Mouse (Mus musculus): ENCODE results near the gene Ndufa6.
"Not testable (repeated sequence)": the region's sequence is repeated elsewhere in the genome, so short reads cannot be mapped to it uniquely, and the experiment has no call there.

Ndufa6 gene

GRCm38 (mm10) chr15:82364561-82364960 is 10.4 kb upstream of the Ndufa6 start:
- not testable (repeated sequence) for DNase-seq (ENCODE audit: low spot score)

- not testable (repeated sequence) for DNase-seq (ENCODE audit: low spot score)
These were observed 9.7 kb upstream of the Ndufa6 start for GRCm38 (mm10) chr15:82363801-82364200.

GRCm38 (mm10) chr15:82362234-82362633 is 8.1 kb upstream of the Ndufa6 start:
- no peak for DNase-seq (ENCODE audit: low spot score)

GRCm38 (mm10) chr15:82361459-82362018 is 7.4 kb upstream of the Ndufa6 start:
- no peak for DNase-seq (ENCODE audit: low spot score)

GRCm38 (mm10) chr15:82358431-82359260 is 4.5 kb upstream of the Ndufa6 start:
- DNase-seq (ENCODE audit: low spot score): peak; percentile 66

- DNase-seq (ENCODE audit: low spot score): peak; percentile 33
These were observed 393 bp downstream of the Ndufa6 start for GRCm38 (mm10) chr15:82353745-82354113.

GRCm38 (mm10) chr15:82353078-82353744 is 911 bp downstream of the Ndufa6 start:
- no peak for DNase-seq (ENCODE audit: low spot score)

GRCm38 (mm10) chr15:82351480-82351879 is 2.6 kb downstream of the Ndufa6 start:
- no peak for DNase-seq (ENCODE audit: low spot score)

GRCm38 (mm10) chr15:82350349-82350748 is 3.8 kb downstream of the Ndufa6 start:
- no peak for DNase-seq (ENCODE audit: low spot score)

- no peak for DNase-seq (ENCODE audit: low spot score)
These were observed 5.2 kb downstream of the Ndufa6 start for GRCm38 (mm10) chr15:82348999-82349341.

GRCm38 (mm10) chr15:82348258-82348998 is 5.7 kb downstream of the Ndufa6 start:
- DNase-seq (ENCODE audit: low spot score): no peak

GRCm38 (mm10) chr15:82347852-82348251 is 6.3 kb downstream of the Ndufa6 start:
- no peak for DNase-seq (ENCODE audit: low spot score)

- DNase-seq (ENCODE audit: low spot score): no peak
These were observed 6.8 kb downstream of the Ndufa6 start for GRCm38 (mm10) chr15:82347303-82347676.

- DNase-seq (ENCODE audit: low spot score): no peak
These were observed 7.4 kb downstream of the Ndufa6 start for GRCm38 (mm10) chr15:82346580-82347302.

GRCm38 (mm10) chr15:82345820-82346470 is 8.2 kb downstream of the Ndufa6 start:
- peak; percentile 99 for DNase-seq (ENCODE audit: low spot score)

- DNase-seq (ENCODE audit: low spot score): no peak
These were observed 9.2 kb downstream of the Ndufa6 start for GRCm38 (mm10) chr15:82344971-82345370.

- no peak for DNase-seq (ENCODE audit: low spot score)
These were observed 10.5 kb downstream of the Ndufa6 start for GRCm38 (mm10) chr15:82343368-82344287.

GRCm38 (mm10) chr15:82342543-82342935 is 11.6 kb downstream of the Ndufa6 start:
- DNase-seq (ENCODE audit: low spot score): no peak

GRCm38 (mm10) chr15:82341675-82342542 is 12.2 kb downstream of the Ndufa6 start:
- no peak for DNase-seq (ENCODE audit: low spot score)
